Mouse (Mus musculus) bone marrow, adult 2 months (tissue): ENCODE results near the gene Wdr18. TPM values are rescaled to one million over a fixed set of nuclear protein-coding genes. Genes with fewer than 3 reads are reported as not detected.

Source experiments
- H3K27ac ChIP-seq: fragments of 200-500 bp; 2 replicates; pipeline ENCODE4 v1.5.1; 2012; ENCODE audit warnings: low read depth, mild to moderate bottlenecking, control low read depth, inconsistent platforms, low read length; ENCODE audit not compliant: control insufficient read depth, poor library complexity, insufficient read depth
- H3K4me1 ChIP-seq: fragments of 200-500 bp; 2 replicates; pipeline ENCODE4 v1.6.1; 2011; ENCODE audit warnings: low read length; ENCODE audit not compliant: control insufficient read depth, insufficient read depth
- H3K4me3 ChIP-seq: fragments of 200-500 bp; replicated peaks from 2 replicates; pipeline ENCODE3; 2011; ENCODE audit warnings: mild to moderate bottlenecking, low read depth, low read length, control low read depth; ENCODE audit not compliant: control insufficient read depth
- CTCF ChIP-seq: fragments of 200-500 bp; IDR thresholded peaks from 2 replicates; pipeline ENCODE4 v1.5.1; 2011; ENCODE audit warnings: low read length, control low read depth; ENCODE audit not compliant: control insufficient read depth, insufficient read depth
- POLR2A ChIP-seq: fragments of 200-500 bp; IDR thresholded peaks from 2 replicates; pipeline ENCODE4 v1.6.1; 2011; ENCODE audit warnings: low read depth, mild to moderate bottlenecking, control low read depth, low read length, borderline replicate concordance; ENCODE audit not compliant: control insufficient read depth
- WGBS: fragments of 180-500 bp; shearing (Covaris S2); methylation state at CpG from one replicate; pipeline ENCODE4 v1.1.7; 2018; 5-methylcytosine and 5-hydroxymethylcytosine counted together
- polyA plus RNA-seq: library from polyadenylated mRNA; stranded (reverse); fragments of >200 nt; gene quantifications from 2 replicates; pipeline ENCODE4 v1.2.4, GENCODE M21; 2011; ENCODE audit warnings: low replicate concordance; ENCODE audit not compliant: missing spikeins, insufficient read depth, insufficient read length

Wdr18 gene
- polyA plus RNA-seq, 1 experiment = 43.3 TPM

DNA sequence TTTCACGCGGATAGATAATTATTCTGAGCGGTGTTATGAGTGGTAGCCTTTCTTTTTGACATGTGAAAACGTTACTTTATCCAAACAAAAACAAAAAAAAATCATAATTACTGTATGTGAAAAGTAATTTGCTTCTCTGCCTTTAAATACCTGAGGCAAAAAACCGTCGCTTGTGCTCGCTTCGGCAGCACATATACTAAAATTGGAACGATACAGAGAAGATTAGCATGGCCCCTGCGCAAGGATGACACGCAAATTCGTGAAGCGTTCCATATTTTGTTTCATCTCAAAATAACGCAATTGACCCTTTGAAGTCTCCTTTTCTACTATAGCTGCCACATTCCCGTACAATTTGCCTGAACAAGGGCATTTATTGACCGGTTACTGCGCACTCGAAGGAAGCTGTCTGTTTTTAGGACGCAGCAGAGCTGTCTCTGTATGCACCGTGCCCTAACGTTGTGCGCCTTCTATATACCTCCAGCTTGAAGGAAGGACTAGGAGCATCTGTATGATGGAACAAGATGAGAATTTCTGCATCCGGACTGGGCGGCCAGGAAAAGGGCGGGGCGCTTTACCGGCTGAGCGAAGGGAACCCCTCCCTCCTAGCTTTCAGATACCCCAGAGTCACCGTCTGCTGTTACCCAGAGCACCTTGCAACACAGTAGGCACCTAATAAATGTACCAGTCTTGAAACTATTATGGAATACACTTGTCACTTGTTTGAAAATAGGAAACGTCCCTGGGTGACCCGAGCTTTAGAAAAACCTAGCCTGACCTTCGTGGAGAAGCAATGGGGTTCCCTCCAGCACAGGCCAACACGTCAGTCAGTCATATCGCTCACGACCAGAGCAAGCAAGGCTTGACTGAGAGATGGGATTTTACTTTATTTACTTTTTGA, 25.6 kb downstream of the Wdr18 start:
- Histone ChIP-seq H3K4me1 (peaks cover 10% of the 10 kb centered on the region; the same call in 1 of the 2 replicates), H3K27ac (peak overlapping the region; percentile 94), H3K4me3 (peak overlapping the region; percentile 74)
- 1% methylated on average over 35 of the region's 35 CpGs for WGBS
- TF ChIP-seq CTCF (no peak), POLR2A (no peak)

GRCm38 (mm10) chr10:79986232-79986878, 26.4 kb downstream of the Wdr18 start:
- 15% methylated on average over 6 of the region's 6 CpGs for WGBS
- H3K4me3 ChIP-seq = peak overlapping the region; percentile 45
- H3K4me1 ChIP-seq = peaks cover 10% of the 10 kb centered on the region; the same call in 1 of the 2 replicates
- H3K27ac ChIP-seq = peak overlapping the region; percentile 92
- no peak for TF ChIP-seq POLR2A
- TF ChIP-seq CTCF = no peak

DNA sequence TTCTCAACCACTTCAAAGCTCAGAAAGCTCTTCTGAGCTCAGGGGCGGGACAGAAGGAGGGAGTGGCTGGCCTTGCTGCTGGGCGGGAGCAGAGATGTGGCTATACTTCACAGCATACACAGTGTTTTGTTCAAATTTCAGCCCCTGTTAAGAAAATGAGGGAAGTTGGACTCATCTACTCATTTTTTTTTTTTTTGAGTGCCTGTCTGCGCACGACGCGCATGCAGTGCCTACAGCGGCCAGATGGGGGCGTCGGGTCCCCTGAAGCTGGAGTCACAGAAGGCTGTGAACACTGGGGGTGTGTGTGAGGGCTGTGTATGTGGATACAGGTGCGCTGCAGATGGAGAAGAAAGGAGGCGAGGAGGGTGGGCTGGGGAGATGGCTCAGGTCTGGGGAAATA, 27.0 kb downstream of the Wdr18 start:
- Histone ChIP-seq H3K4me3 (peak overlapping the region; percentile 14), H3K4me1 (peaks cover 10% of the 10 kb centered on the region; the same call in 1 of the 2 replicates), H3K27ac (peak overlapping the region; percentile 92)
- under 1% methylated on average over 11 of the region's 11 CpGs for WGBS
- TF ChIP-seq POLR2A = no peak
- TF ChIP-seq CTCF = peak; percentile 86

GRCm38 (mm10) chr10:79987771-79988505, 28.0 kb downstream of the Wdr18 start:
- TF ChIP-seq POLR2A = no peak
- no peak for TF ChIP-seq CTCF
- peak overlapping the region; percentile 92 for H3K27ac ChIP-seq
- 18% methylated on average over 27 of the region's 27 CpGs for WGBS
- H3K4me3 ChIP-seq = peak overlapping the region; percentile 95
- peaks cover 10% of the 10 kb centered on the region; the same call in 1 of the 2 replicates for H3K4me1 ChIP-seq

DNA sequence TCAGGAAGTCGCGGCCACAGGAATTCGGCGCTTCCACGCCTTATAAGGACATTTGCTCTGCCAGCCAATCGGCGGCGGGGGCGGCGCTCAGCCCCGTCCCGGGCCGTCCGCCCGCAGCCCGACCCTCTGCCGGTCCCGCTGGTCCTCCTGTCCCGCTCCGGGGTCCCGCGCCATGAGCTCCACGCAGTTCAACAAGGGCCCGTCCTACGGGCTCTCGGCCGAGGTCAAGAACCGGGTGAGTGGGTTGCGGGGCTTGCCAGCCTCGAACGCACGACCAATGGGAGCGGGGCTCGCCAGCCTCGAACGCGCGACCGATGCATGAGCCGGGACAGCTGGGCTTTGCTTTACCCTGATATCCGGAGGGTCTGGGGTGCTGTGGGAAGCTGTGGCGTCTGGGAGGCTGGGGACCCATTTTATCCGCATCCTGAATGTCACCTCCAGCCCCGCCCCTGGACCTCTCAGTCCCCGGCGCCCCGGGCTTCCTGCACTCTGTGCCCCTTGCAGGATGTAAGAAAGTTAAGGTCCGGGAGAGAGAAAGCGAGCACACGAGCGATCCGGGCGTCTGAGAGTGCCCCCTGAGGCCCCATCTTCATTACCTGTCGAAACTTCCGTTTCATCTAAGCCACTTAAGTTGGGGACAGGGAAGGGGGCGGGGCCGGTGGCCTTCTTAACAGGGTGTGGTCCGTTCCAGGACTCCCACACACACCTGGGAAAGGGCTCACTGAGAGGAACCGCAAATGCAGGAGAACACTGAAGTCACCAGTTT, 28.7 kb downstream of the Wdr18 start, which contains the start of gene Cnn2:
Cnn2 (plus strand) TSS at position 79 of the 766 bp plus-strand sequence.
- peak; percentile 63; the same call in 1 of the 2 replicates for TF ChIP-seq POLR2A
- TF ChIP-seq CTCF = no peak
- H3K27ac ChIP-seq = peak within 1 kb of the TSS; percentile 92
- under 1% methylated on average over 59 of the region's 59 CpGs for WGBS
- H3K4me1 ChIP-seq = peaks cover 8% of the 10 kb centered on the region; the same call in 1 of the 2 replicates
- H3K4me3 ChIP-seq = peak within 1 kb of the TSS; percentile 95

DNA sequence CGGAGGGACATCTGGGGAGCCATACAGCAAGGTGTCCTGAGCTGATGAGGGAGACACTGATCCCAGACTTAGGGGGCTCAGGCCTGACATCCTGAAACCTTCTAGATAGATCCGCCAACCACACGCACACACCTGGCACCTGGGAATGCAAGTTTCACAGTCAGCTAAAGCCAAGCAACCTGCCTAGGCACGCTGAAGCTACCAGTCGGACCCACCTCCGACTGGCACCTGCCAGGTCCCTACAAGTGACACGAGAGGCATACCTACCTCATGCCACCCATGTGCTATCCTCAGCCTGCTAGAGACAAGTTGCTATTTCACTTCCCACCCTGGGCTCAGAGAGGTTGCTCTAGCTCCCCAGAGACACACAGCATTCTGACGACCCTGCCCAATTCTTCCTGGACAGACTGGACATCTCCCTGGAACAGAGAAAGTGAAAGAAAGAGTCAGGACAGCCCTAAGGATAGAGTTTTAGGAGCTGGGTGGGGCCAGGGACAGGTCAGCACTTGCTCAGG, 29.4 kb downstream of the Wdr18 start:
- H3K4me3 ChIP-seq = peak overlapping the region; percentile 95
- TF ChIP-seq POLR2A = no peak
- 0 out of 2 replicates have a peak, but pooled peaks have one; percentile 0 for TF ChIP-seq CTCF
- H3K27ac ChIP-seq = peak overlapping the region; percentile 92
- WGBS = 41% methylated on average over 8 of the region's 8 CpGs
- peaks cover 8% of the 10 kb centered on the region; the same call in 1 of the 2 replicates for H3K4me1 ChIP-seq

DNA sequence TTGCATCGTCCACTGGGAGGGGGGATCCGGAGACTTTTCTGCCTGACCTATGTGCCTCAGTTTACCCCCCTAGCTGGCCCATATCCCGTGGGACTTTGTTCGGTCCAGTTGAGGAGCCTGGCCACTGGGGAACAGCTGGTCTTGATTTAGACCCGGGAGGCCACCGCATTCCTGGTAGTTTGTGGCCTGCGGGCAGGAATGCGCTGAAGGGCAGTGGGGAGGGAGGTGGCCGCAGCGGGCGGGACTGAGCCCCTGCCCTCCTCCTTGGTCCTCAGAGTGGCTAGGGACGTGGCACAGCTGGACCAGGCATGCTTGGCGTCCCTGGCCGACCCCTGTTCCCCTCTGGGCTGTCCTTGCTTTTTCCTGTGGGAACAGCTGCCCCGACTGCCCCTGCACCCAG, 29.9 kb downstream of the Wdr18 start:
- TF ChIP-seq CTCF = no peak
- no peak for TF ChIP-seq POLR2A
- Histone ChIP-seq H3K4me1 (peaks cover 10% of the 10 kb centered on the region; the same call in 1 of the 2 replicates), H3K4me3 (peak overlapping the region; percentile 95), H3K27ac (no peak overlapping the region)
- WGBS = 75% methylated on average over 15 of the region's 15 CpGs
